Mouse (Mus musculus): Measurements from ENCODE around the gene Pcp4. TPM values are rescaled to one million over a fixed set of nuclear protein-coding genes. Genes with fewer than 3 reads are reported as not detected.
A peak's percentile ranks its signal among the peaks of the same experiment; 100 is the strongest.

Gene Pcp4
- polyA plus RNA-seq, 1 experiment from 2014 or later = 71.2 TPM

DNA sequence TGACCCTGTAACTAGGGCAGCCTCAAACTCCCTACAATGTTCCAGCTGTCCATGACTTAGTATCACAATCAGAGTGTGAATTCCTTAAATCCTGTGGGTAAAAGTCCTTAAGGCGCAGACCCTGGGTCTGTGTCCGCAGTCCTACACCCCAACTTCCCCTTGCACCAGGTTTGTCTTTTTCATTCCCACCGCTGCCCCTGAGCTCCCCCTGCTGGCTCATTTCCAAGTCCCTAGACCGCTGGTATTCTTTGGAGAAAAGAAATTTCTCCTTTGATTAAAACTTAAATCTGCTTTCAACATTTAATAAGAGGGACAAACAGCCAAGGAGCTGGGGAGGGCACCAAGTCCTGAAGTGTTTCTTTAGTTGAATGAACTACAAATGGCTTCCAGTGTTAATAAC, 2.2 kb downstream of the Pcp4 start:
- ATAC-seq (ENCODE audit: low FRiP score, low TSS enrichment) = no peak
- no peak overlapping the region for H3K4me2 ChIP-seq (replicated peaks; ENCODE audit: low read depth)
- no peaks in the 10 kb centered on the region for H3K27me3 ChIP-seq (ENCODE audit: control insufficient read depth, insufficient read depth, low read length)
- DNase-seq (ENCODE audit: low spot score) = peak; percentile 22
- H3K27ac ChIP-seq (replicated peaks) = no peak overlapping the region
- TF ChIP-seq CTCF (IDR thresholded peaks at IDR 0.05; ENCODE audit: low read depth) = peak; percentile 47
- no peak for TF ChIP-seq EP300 (optimal IDR thresholded peaks at IDR 0.05)
- H3K4me3 ChIP-seq (ENCODE audit: low read depth, low read length) = no peak overlapping the region
- WGBS = 52% methylated on average over 4 of the region's 4 CpGs
- no peaks in the 10 kb centered on the region for H3K9me3 ChIP-seq (ENCODE audit: control insufficient read depth, low read length)
- H3K4me1 ChIP-seq (replicated peaks; ENCODE audit: control insufficient read depth, insufficient read depth) = no peaks in the 10 kb centered on the region; the same call in 1 of the 2 replicates
- H3K36me3 ChIP-seq (ENCODE audit: control insufficient read depth, insufficient read depth, low read length) = no peaks in the 10 kb centered on the region
- no peak overlapping the region for H3K9ac ChIP-seq (ENCODE audit: low read length)

DNA sequence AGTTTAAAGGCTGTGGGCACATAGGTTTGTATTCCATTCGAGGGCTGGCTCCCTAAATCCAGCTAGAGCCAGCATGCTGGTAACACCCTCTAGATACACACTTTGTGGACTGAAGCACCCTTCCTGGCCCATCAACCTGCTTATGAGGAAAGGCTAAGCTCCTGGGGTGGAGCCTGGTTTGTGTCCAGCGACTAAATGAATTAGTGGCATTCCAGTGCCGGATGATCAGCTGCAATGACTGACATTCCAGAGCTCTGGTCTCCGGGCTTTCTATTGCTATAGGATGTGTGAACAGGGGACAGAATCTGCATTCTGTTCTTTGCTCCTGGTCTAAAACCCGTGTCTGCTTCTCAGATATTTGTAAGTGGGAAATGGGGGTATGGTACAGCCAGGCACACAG, 5.0 kb downstream of the Pcp4 start:
- DNase-seq (ENCODE audit: low spot score) (no peak), ATAC-seq (ENCODE audit: low FRiP score, low TSS enrichment) (no peak)
- H3K27ac ChIP-seq (replicated peaks) = no peak overlapping the region
- 12% methylated on average over 5 of the region's 5 CpGs for WGBS
- no peak overlapping the region; the same call in 1 of the 2 replicates for H3K4me2 ChIP-seq (replicated peaks; ENCODE audit: low read depth)
- H3K9ac ChIP-seq (ENCODE audit: low read length) = no peak overlapping the region
- TF ChIP-seq EP300 (optimal IDR thresholded peaks at IDR 0.05) = no peak
- no peak for TF ChIP-seq CTCF (IDR thresholded peaks at IDR 0.05; ENCODE audit: low read depth)
- no peaks in the 10 kb centered on the region for H3K27me3 ChIP-seq (ENCODE audit: control insufficient read depth, insufficient read depth, low read length)
- no peaks in the 10 kb centered on the region for H3K36me3 ChIP-seq (ENCODE audit: control insufficient read depth, insufficient read depth, low read length)
- no peaks in the 10 kb centered on the region; the same call in 1 of the 2 replicates for H3K4me1 ChIP-seq (replicated peaks; ENCODE audit: control insufficient read depth, insufficient read depth)
- no peaks in the 10 kb centered on the region for H3K9me3 ChIP-seq (ENCODE audit: control insufficient read depth, low read length)
- H3K4me3 ChIP-seq (ENCODE audit: low read depth, low read length) = no peak overlapping the region

- Histone ChIP-seq H3K9ac (ENCODE audit: low read length) (no peak overlapping the region), H3K9me3 (ENCODE audit: control insufficient read depth, low read length) (no peaks in the 10 kb centered on the region), H3K4me1 (replicated peaks; ENCODE audit: control insufficient read depth, insufficient read depth) (no peaks in the 10 kb centered on the region; the same call in 1 of the 2 replicates), H3K36me3 (ENCODE audit: control insufficient read depth, insufficient read depth, low read length) (no peaks in the 10 kb centered on the region), H3K4me2 (replicated peaks; ENCODE audit: low read depth) (no peak overlapping the region; the same call in 1 of the 2 replicates), H3K27ac (replicated peaks) (no peak overlapping the region), H3K27me3 (ENCODE audit: control insufficient read depth, insufficient read depth, low read length) (no peaks in the 10 kb centered on the region), H3K4me3 (ENCODE audit: low read depth, low read length) (no peak overlapping the region)
- ATAC-seq (ENCODE audit: low FRiP score, low TSS enrichment) = no peak
- 18% methylated on average over 7 of the region's 7 CpGs for WGBS
- TF ChIP-seq EP300 (optimal IDR thresholded peaks at IDR 0.05) = no peak
- TF ChIP-seq CTCF (IDR thresholded peaks at IDR 0.05; ENCODE audit: low read depth) = no peak
- no peak for DNase-seq (ENCODE audit: low spot score)
Measured at GRCm38 (mm10) chr16:96472816-96473215, 5.4 kb downstream of the Pcp4 start.

DNA sequence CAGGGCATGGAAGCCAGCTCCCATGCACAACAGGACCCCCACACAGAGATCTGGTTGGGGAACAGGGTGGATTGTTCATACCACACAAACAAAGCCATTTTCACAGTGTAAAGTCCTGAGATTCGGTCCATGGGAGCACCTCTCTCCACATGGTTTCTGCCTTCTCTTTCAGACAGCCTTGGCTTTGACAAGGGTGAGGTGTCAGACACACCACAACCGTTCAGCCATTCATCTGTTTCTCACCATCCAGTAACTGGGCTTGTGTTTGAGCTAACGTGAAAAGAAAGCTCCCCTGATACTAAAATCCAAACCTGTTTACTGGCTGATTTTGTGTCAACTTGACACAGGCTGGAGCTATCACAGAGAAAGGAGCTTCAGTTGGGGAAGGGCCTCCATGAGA, 6.8 kb downstream of the Pcp4 start:
- no peak for ATAC-seq (ENCODE audit: low FRiP score, low TSS enrichment)
- WGBS = 75% methylated on average over 3 of the region's 3 CpGs

GRCm38 (mm10) chr16:96481791-96482190, 14.4 kb downstream of the Pcp4 start:
- Histone ChIP-seq H3K4me1 (replicated peaks; ENCODE audit: control insufficient read depth, insufficient read depth) (no peaks in the 10 kb centered on the region), H3K27ac (replicated peaks) (no peak overlapping the region), H3K9me3 (ENCODE audit: control insufficient read depth, low read length) (no peaks in the 10 kb centered on the region), H3K27me3 (ENCODE audit: control insufficient read depth, insufficient read depth, low read length) (no peaks in the 10 kb centered on the region), H3K9ac (ENCODE audit: low read length) (no peak overlapping the region), H3K4me3 (ENCODE audit: low read depth, low read length) (no peak overlapping the region), H3K36me3 (ENCODE audit: control insufficient read depth, insufficient read depth, low read length) (no peaks in the 10 kb centered on the region), H3K4me2 (replicated peaks; ENCODE audit: low read depth) (no peak overlapping the region)
- no peak for TF ChIP-seq CTCF (IDR thresholded peaks at IDR 0.05; ENCODE audit: low read depth)
- TF ChIP-seq EP300 (optimal IDR thresholded peaks at IDR 0.05) = no peak
- 90% methylated on average over 4 of the region's 4 CpGs for WGBS
- DNase-seq (ENCODE audit: low spot score) = no peak
- no peak for ATAC-seq (ENCODE audit: low FRiP score, low TSS enrichment)

More for the DNA sequence above, 6.8 kb downstream of the Pcp4 start:
- TF ChIP-seq CTCF (IDR thresholded peaks at IDR 0.05; ENCODE audit: low read depth) (no peak), EP300 (optimal IDR thresholded peaks at IDR 0.05) (no peak)
- H3K4me1 ChIP-seq (replicated peaks; ENCODE audit: control insufficient read depth, insufficient read depth) = no peaks in the 10 kb centered on the region; the same call in 1 of the 2 replicates
- H3K4me2 ChIP-seq (replicated peaks; ENCODE audit: low read depth) = no peak overlapping the region
- DNase-seq (ENCODE audit: low spot score) = no peak
- H3K27ac ChIP-seq (replicated peaks) = no peak overlapping the region
- no peak overlapping the region for H3K9ac ChIP-seq (ENCODE audit: low read length)
- no peaks in the 10 kb centered on the region for H3K27me3 ChIP-seq (ENCODE audit: control insufficient read depth, insufficient read depth, low read length)
- H3K4me3 ChIP-seq (ENCODE audit: low read depth, low read length) = no peak overlapping the region
- H3K36me3 ChIP-seq (ENCODE audit: control insufficient read depth, insufficient read depth, low read length) = no peaks in the 10 kb centered on the region
- no peaks in the 10 kb centered on the region for H3K9me3 ChIP-seq (ENCODE audit: control insufficient read depth, low read length)

GRCm38 (mm10) chr16:96487007-96487684, 19.7 kb downstream of the Pcp4 start:
- DNase-seq (ENCODE audit: low spot score) (no peak), ATAC-seq (ENCODE audit: low FRiP score, low TSS enrichment) (no peak)
- H3K9me3 ChIP-seq (ENCODE audit: control insufficient read depth, low read length) = no peaks in the 10 kb centered on the region
- H3K4me2 ChIP-seq (replicated peaks; ENCODE audit: low read depth) = no peak overlapping the region
- no peak overlapping the region for H3K4me3 ChIP-seq (ENCODE audit: low read depth, low read length)
- no peak overlapping the region for H3K27ac ChIP-seq (replicated peaks)
- H3K27me3 ChIP-seq (ENCODE audit: control insufficient read depth, insufficient read depth, low read length) = no peaks in the 10 kb centered on the region
- H3K4me1 ChIP-seq (replicated peaks; ENCODE audit: control insufficient read depth, insufficient read depth) = no peaks in the 10 kb centered on the region
- no peak for TF ChIP-seq CTCF (IDR thresholded peaks at IDR 0.05; ENCODE audit: low read depth)
- no peak for TF ChIP-seq EP300 (optimal IDR thresholded peaks at IDR 0.05)
- H3K9ac ChIP-seq (ENCODE audit: low read length) = no peak overlapping the region
- 75% methylated on average over 11 of the region's 11 CpGs for WGBS
- no peaks in the 10 kb centered on the region for H3K36me3 ChIP-seq (ENCODE audit: control insufficient read depth, insufficient read depth, low read length)
